Mouse (Mus musculus): ENCODE results near the gene Cdh1. TPM values are rescaled to one million over a fixed set of nuclear protein-coding genes. Genes with fewer than 3 reads are reported as not detected.
"Not testable (repeated sequence)": the region's sequence is repeated elsewhere in the genome, so short reads cannot be mapped to it uniquely, and the experiment has no call there.

Cdh1 gene
- polyA plus RNA-seq, 1 experiment from 2014 or later, result 1.7 TPM

DNA sequence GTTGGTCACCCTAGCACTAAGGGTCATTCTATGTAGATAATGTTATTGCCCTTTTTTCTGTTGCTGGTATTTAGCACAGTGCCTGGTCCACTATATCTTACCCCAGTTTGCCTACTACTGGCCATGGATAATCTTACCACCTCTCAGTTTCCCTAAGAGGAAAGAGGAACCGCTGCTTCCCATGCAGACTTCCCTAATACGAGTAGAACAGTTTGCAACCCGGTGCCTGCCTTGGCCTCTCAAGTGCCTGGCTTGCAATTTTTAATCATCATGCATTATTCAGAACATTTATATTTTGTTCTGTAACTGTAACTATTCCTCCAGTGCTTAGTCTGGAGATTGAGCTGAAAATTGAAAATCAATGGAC is 17.5 kb upstream of the Cdh1 start:
- H3K36me3 ChIP-seq (ENCODE audit: control insufficient read depth, insufficient read depth, low read length), result no peaks in the 10 kb centered on the region
- no peaks in the 10 kb centered on the region for H3K27me3 ChIP-seq (ENCODE audit: control insufficient read depth, insufficient read depth, low read length)
- no peaks in the 10 kb centered on the region for H3K9me3 ChIP-seq (replicated peaks; ENCODE audit: control insufficient read depth, low read length)
- H3K4me3 ChIP-seq (ENCODE audit: low read depth, low read length), result no peak overlapping the region
- no peak overlapping the region for H3K4me2 ChIP-seq
- 83% methylated on average over 3 of the region's 3 CpGs for WGBS (ENCODE audit: insufficient replicate concordance)
- no peak overlapping the region for H3K9ac ChIP-seq (ENCODE audit: low read depth, low read length)
- H3K4me1 ChIP-seq (ENCODE audit: control insufficient read depth, insufficient read depth, low read length), result no peaks in the 10 kb centered on the region
- no peak overlapping the region for H3K27ac ChIP-seq (ENCODE audit: low read depth, low read length)
- no peak for ATAC-seq (replicated peaks; ENCODE audit: insufficient number of reproducible peaks, low FRiP score, low TSS enrichment)

DNA sequence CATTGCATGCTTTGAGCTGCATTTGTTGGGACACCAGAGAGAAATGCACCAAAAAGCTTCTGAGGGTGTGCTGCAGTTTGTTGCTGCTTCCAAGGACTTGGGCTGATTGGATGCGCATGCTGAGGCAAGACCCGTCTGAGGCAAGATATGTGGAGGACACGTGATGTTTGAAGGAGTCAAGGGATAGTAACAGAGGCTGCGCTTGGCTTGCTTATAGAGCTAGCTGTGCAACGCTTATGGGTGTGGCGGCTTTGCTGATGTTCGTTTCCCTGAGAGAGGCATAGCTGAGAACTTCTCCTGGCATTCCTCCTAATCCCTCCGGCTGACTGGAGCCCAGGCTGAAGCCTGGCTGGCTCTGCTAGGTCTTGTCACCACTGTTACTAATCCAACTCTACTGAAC is 16.3 kb upstream of the Cdh1 start:
- no peak overlapping the region for H3K4me2 ChIP-seq
- H3K9ac ChIP-seq (ENCODE audit: low read depth, low read length), result no peak overlapping the region
- H3K9me3 ChIP-seq (replicated peaks; ENCODE audit: control insufficient read depth, low read length), result no peaks in the 10 kb centered on the region
- no peaks in the 10 kb centered on the region for H3K4me1 ChIP-seq (ENCODE audit: control insufficient read depth, insufficient read depth, low read length)
- no peak overlapping the region for H3K4me3 ChIP-seq (ENCODE audit: low read depth, low read length)
- no peak overlapping the region for H3K27ac ChIP-seq (ENCODE audit: low read depth, low read length)
- 72% methylated on average over 8 of the region's 8 CpGs for WGBS (ENCODE audit: insufficient replicate concordance)
- H3K27me3 ChIP-seq (ENCODE audit: control insufficient read depth, insufficient read depth, low read length), result no peaks in the 10 kb centered on the region
- no peak for ATAC-seq (replicated peaks; ENCODE audit: insufficient number of reproducible peaks, low FRiP score, low TSS enrichment)
- H3K36me3 ChIP-seq (ENCODE audit: control insufficient read depth, insufficient read depth, low read length), result no peaks in the 10 kb centered on the region

DNA sequence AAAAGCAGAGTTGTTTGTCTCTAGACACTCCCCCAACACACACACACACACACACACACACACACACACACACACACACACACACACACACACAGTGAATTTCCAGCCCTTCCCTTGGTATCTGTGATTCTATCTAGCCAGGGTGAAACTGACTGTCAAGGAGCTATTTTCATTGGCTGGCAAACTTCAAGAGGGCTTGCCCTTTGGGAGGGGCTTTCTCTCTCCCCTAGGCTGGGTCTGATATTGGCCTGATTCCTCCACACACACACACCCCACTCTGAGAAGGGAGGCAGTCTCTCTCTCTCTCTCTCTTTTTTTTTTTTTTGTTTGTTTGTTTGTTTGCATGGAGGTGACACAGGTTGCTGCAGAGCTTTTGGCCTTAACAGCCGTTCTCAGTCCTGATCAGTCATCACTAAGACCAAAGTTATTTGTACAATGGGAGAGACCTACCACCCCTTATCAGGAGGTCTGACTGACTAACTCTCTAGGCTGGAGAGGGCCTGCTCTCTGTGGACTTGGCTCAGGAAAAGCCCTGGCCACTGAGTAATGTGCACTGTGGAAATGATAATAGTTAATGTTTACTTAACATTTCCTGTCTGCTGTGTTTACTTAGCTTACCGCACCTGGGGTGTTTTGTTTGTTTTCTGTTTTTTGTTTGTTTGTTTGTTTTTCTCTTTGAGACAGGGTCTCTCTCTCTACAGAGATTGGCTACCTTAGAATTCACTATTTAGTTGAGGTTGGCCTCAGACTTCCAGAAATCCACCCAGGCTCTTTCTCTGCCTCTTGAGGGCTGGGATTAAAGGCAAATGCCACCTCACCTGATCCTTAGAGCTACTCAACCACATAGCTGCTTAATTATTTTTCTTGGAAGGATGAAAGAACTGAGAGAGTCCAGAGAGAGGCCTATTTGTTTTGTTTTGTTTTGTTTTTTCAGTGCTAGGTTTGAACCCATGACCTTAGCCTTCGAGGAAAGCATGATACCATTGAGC is 14.4 kb upstream of the Cdh1 start:
- ATAC-seq (replicated peaks; ENCODE audit: insufficient number of reproducible peaks, low FRiP score, low TSS enrichment), result no peak

DNA sequence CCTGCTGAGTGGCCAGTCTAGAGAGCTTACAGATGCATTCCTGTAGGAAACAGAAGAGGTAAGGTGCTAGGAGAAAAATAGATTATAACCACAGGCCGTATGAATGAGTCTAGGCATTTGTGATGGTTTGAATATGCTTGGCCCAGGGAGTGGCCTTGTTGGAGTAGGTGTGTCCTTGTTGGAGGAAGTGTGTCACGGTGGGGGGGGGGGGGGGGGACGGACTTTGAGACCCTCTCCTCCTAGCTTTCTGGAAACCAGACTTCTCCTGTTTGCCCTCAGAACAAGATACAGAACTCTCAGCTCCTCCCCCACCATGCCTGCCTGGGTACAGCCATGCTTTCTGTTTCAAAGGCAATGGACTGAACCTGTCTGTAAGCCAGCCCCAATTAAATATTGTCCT is 10.7 kb upstream of the Cdh1 start:
- H3K9me3 ChIP-seq (replicated peaks; ENCODE audit: control insufficient read depth, low read length), result no peaks in the 10 kb centered on the region
- H3K4me1 ChIP-seq (ENCODE audit: control insufficient read depth, insufficient read depth, low read length), result no peaks in the 10 kb centered on the region
- no peaks in the 10 kb centered on the region for H3K36me3 ChIP-seq (ENCODE audit: control insufficient read depth, insufficient read depth, low read length)
- H3K4me2 ChIP-seq, result no peak overlapping the region
- no peaks in the 10 kb centered on the region for H3K27me3 ChIP-seq (ENCODE audit: control insufficient read depth, insufficient read depth, low read length)
- WGBS (ENCODE audit: insufficient replicate concordance), result 47% methylated on average over 2 of the region's 3 CpGs
- no peak overlapping the region for H3K4me3 ChIP-seq (ENCODE audit: low read depth, low read length)
- no peak overlapping the region for H3K9ac ChIP-seq (ENCODE audit: low read depth, low read length)
- no peak overlapping the region for H3K27ac ChIP-seq (ENCODE audit: low read depth, low read length)
- ATAC-seq (replicated peaks; ENCODE audit: insufficient number of reproducible peaks, low FRiP score, low TSS enrichment), result no peak

More for the DNA sequence above, 14.4 kb upstream of the Cdh1 start:
- Histone ChIP-seq H3K36me3 (ENCODE audit: control insufficient read depth, insufficient read depth, low read length) (no peaks in the 10 kb centered on the region), H3K9ac (ENCODE audit: low read depth, low read length) (no peak overlapping the region), H3K27me3 (ENCODE audit: control insufficient read depth, insufficient read depth, low read length) (no peaks in the 10 kb centered on the region), H3K27ac (ENCODE audit: low read depth, low read length) (no peak overlapping the region), H3K4me3 (ENCODE audit: low read depth, low read length) (no peak overlapping the region), H3K4me1 (ENCODE audit: control insufficient read depth, insufficient read depth, low read length) (no peaks in the 10 kb centered on the region), H3K4me2 (no peak overlapping the region), H3K9me3 (replicated peaks; ENCODE audit: control insufficient read depth, low read length) (no peaks in the 10 kb centered on the region)
- WGBS (ENCODE audit: insufficient replicate concordance), result 37% methylated on average over 3 of the region's 3 CpGs

DNA sequence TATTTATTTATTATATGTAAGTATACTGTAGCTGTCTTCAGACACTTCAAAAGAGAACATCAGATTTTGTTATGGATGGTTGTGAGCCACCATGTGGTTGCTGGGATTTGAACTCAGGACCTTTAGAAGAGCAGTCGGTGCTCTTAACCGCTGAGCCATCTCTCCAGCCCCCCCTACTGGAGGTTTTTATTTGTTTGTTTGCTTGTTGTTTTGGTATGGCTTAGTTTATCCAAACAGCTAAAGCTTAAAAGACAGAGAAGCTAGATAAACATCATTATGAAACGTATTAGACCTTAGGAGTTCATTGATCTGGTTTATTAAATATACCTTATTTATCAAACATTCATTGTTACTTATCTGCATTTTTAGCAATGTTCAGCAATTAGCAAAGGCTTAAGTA is 7.5 kb upstream of the Cdh1 start:
- H3K36me3 ChIP-seq (ENCODE audit: control insufficient read depth, insufficient read depth, low read length); H3K4me1 ChIP-seq (ENCODE audit: control insufficient read depth, insufficient read depth, low read length); ATAC-seq (replicated peaks; ENCODE audit: insufficient number of reproducible peaks, low FRiP score, low TSS enrichment); H3K27ac ChIP-seq (ENCODE audit: low read depth, low read length); H3K9me3 ChIP-seq (replicated peaks; ENCODE audit: control insufficient read depth, low read length); H3K4me3 ChIP-seq (ENCODE audit: low read depth, low read length); H3K9ac ChIP-seq (ENCODE audit: low read depth, low read length); H3K27me3 ChIP-seq (ENCODE audit: control insufficient read depth, insufficient read depth, low read length); H3K4me2 ChIP-seq: not testable (repeated sequence)
- WGBS (ENCODE audit: insufficient replicate concordance), result 96% methylated on average over 3 of the region's 3 CpGs

DNA sequence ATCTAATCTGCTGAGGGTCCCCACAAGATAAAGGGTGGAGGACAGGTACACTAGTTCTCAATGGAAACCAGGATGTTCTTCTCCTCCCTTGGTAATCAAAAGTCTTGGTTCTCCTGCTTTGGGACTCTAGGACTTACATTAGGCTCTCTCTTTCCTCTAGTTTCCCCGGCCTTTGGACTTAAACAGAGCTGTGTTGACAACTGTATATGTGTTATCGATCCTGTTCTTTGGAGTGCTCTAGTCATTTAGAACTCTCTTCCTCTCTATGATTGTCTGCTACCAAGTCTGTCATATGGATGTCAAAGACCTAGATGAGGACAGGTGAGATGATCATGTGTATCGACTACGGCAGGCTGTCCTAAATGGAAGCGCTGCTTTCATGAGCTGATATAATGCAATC is 6.1 kb upstream of the Cdh1 start:
- H3K4me1 ChIP-seq (ENCODE audit: control insufficient read depth, insufficient read depth, low read length), result no peaks in the 10 kb centered on the region
- no peak for ATAC-seq (replicated peaks; ENCODE audit: insufficient number of reproducible peaks, low FRiP score, low TSS enrichment)
- WGBS (ENCODE audit: insufficient replicate concordance), result 92% methylated on average over 5 of the region's 5 CpGs

DNA sequence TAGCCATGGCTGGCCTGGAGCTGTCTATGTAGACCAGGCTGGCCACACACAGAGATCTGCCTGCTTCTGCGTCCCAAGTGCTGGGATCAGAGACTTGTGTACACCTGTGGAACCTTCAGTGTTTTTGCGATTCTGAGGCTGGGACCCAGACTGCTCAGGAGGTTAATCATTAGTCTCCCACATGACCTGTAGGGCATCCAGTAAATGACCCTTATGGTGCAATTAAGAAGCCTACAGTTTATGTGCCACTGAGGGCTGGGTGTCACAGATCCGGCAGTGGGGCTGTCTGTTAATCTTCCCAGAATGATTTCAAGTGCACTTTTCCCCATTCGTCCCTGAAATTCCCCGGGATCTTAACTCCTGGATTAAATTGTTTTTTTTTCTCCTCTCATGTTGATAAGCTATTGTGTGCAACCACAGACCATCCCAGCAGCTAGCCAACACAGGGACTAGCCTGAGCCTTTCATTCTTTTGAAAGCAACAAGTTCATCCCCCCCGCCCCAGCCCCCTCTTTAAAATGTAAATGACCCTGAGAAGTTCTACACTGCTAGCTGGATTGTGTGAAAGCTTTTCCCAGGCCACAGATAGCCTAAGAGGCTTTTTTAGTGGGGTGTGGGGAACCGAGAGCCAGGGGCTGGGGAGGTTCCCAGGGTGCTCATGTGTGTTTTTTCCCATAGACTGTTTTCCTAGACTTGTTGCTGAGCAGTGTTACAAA is 3.7 kb upstream of the Cdh1 start:
- H3K4me2 ChIP-seq, result no peak overlapping the region
- 32% methylated on average over 7 of the region's 7 CpGs for WGBS (ENCODE audit: insufficient replicate concordance)
- H3K4me3 ChIP-seq (ENCODE audit: low read depth, low read length), result no peak overlapping the region
- H3K27ac ChIP-seq (ENCODE audit: low read depth, low read length), result no peak overlapping the region
- H3K36me3 ChIP-seq (ENCODE audit: control insufficient read depth, insufficient read depth, low read length), result no peaks in the 10 kb centered on the region
- H3K27me3 ChIP-seq (ENCODE audit: control insufficient read depth, insufficient read depth, low read length), result peaks cover 37% of the 10 kb centered on the region
- no peaks in the 10 kb centered on the region for H3K9me3 ChIP-seq (replicated peaks; ENCODE audit: control insufficient read depth, low read length)
- no peak for ATAC-seq (replicated peaks; ENCODE audit: insufficient number of reproducible peaks, low FRiP score, low TSS enrichment)
- no peak overlapping the region for H3K9ac ChIP-seq (ENCODE audit: low read depth, low read length)
- H3K4me1 ChIP-seq (ENCODE audit: control insufficient read depth, insufficient read depth, low read length), result 0 out of 2 replicates have a peak, but pooled peaks cover 6% of the 10 kb centered on the region

More for the DNA sequence above, 6.1 kb upstream of the Cdh1 start:
- Histone ChIP-seq H3K4me2 (no peak overlapping the region), H3K27me3 (ENCODE audit: control insufficient read depth, insufficient read depth, low read length) (peaks cover 13% of the 10 kb centered on the region), H3K9me3 (replicated peaks; ENCODE audit: control insufficient read depth, low read length) (no peaks in the 10 kb centered on the region), H3K9ac (ENCODE audit: low read depth, low read length) (no peak overlapping the region), H3K4me3 (ENCODE audit: low read depth, low read length) (no peak overlapping the region), H3K27ac (ENCODE audit: low read depth, low read length) (no peak overlapping the region), H3K36me3 (ENCODE audit: control insufficient read depth, insufficient read depth, low read length) (no peaks in the 10 kb centered on the region)

DNA sequence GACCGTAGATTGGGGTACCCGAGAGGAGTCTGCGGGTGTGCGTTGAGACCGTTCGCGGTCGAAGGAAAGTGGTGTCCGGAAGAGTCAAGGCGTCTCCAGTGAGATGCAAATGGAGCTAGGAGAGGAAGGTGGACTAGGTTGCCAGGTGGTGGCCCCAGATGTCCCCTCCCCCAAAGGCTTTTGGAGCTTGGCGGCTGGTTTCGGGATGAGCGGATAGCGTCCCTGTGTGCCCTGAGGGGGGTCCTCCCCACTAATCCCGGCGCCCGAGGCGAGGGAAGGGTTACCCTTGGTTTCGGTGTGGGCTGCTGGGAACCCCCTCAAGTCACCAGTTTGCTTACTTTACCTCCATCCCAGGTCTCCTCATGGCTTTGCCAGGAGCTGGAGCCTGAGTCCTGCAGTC is 782 bp downstream of the Cdh1 start:
- no peaks in the 10 kb centered on the region for H3K9me3 ChIP-seq (replicated peaks; ENCODE audit: control insufficient read depth, low read length)
- peak overlapping the region; percentile 54 for H3K4me3 ChIP-seq (ENCODE audit: low read depth, low read length)
- 0 out of 2 replicates have a peak, but pooled peaks cover 6% of the 10 kb centered on the region for H3K4me1 ChIP-seq (ENCODE audit: control insufficient read depth, insufficient read depth, low read length)
- H3K36me3 ChIP-seq (ENCODE audit: control insufficient read depth, insufficient read depth, low read length), result no peaks in the 10 kb centered on the region
- peaks cover 63% of the 10 kb centered on the region for H3K27me3 ChIP-seq (ENCODE audit: control insufficient read depth, insufficient read depth, low read length)
- peak overlapping the region; percentile 89 for H3K4me2 ChIP-seq
- H3K27ac ChIP-seq (ENCODE audit: low read depth, low read length), result no peak overlapping the region
- no peak overlapping the region for H3K9ac ChIP-seq (ENCODE audit: low read depth, low read length)
- under 1% methylated on average over 19 of the region's 19 CpGs for WGBS (ENCODE audit: insufficient replicate concordance)
- ATAC-seq (replicated peaks; ENCODE audit: insufficient number of reproducible peaks, low FRiP score, low TSS enrichment), result no peak
